Mouse (Mus musculus): ENCODE measurements at regions not wholly inside any gene's neighbourhood (a gene's known extent, or its start where the extent isn't known, plus 50 kb on each side); places are given as distances from the start of the nearest gene placed in this dataset.

- DNase-seq (ENCODE audit: low spot score in 2 of 2): no peak
Measured at GRCm38 (mm10) chr7:69398299-69398698, 649.3 kb upstream of the Arrdc4 start.

GRCm38 (mm10) chr7:69396868-69397267 is 647.8 kb upstream of the Arrdc4 start:
- peak in 1 of 2 experiments; percentile 5 for DNase-seq (ENCODE audit: low spot score in 2 of 2)

Measured in left cerebral cortex, adult 9 months (tissue).